Mouse (Mus musculus): Measurements from ENCODE around the gene Rbm48.
A peak's percentile ranks its signal among the peaks of the same experiment; 100 is the strongest.

DNA sequence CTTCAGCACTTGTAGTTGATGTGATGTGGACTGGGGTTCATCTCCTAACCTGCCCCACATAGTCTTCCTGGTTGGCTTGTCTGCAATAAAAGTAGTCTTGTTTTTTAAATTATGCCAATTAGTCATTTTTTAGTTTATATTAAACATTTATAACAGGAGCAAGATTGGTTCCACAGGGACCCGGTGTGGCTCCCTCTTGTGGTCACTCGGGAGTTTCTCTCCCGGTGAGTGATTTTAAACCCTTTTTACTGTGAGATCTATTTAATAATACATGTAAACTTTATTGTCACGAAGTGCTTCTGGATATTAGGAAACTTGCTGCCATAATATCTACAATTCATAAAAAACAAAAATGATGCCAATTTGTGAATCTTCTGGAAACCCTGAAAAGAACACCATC is 37.6 kb upstream of the Rbm48 start:
- TF ChIP-seq CTCF (IDR thresholded peaks at IDR 0.05; ENCODE audit: borderline replicate concordance, extremely low read depth, insufficient read depth, insufficient read length) (peak; percentile 56; the same call in 1 of the 2 replicates), POLR2A (IDR thresholded peaks at IDR 0.05; ENCODE audit: borderline replicate concordance, extremely low read depth, insufficient read depth, insufficient read length, poor library complexity, severe bottlenecking) (no peak)

Data from brain, embryonic 14.5 days (tissue).